ENCODE assay signal across 16 mouse cellular contexts in genomic region chr13:24067553-24067952, GRCm38 (mm10).
DNase-seq lines count a peak whose midpoint lies in the region; ATAC-seq lines count a peak whose summit lies in the region.
"Had no signal": no experiment of that assay in that cellular context is flagged by ENCODE, and none has a peak within 500 bp of the region (broad histone marks: within the 10 kb centered on the region; RNA-seq: fewer than 3 reads in every experiment).

No protein-coding gene starts in this region.

- no peak overlapping the region for H3K9ac ChIP-seq in forebrain, embryonic 15.5 days (replicated peaks)
- no peak overlapping the region for H3K9ac ChIP-seq in forebrain, embryonic 13.5 days
- H3K9ac ChIP-seq in midbrain, embryonic 16.5 days (ENCODE audit: low read depth, low read length) = no peak overlapping the region
- H3K9ac ChIP-seq in midbrain, embryonic 11.5 days (ENCODE audit: low read length) = no peak overlapping the region
- no peak overlapping the region for H3K9ac ChIP-seq in limb, embryonic 12.5 days (replicated peaks)
- H3K9ac ChIP-seq: embryonic facial prominence, embryonic 15.5 days; hindbrain, embryonic 13.5 days had no signal

- H3K4me3 ChIP-seq in forebrain, embryonic 15.5 days = no peak overlapping the region
- no peak overlapping the region for H3K4me3 ChIP-seq in forebrain, embryonic 13.5 days
- no peak overlapping the region for H3K4me3 ChIP-seq in midbrain, embryonic 16.5 days (ENCODE audit: low read depth, low read length)
- no peak overlapping the region for H3K4me3 ChIP-seq in midbrain, embryonic 11.5 days (ENCODE audit: low read depth, low read length)
- no peak overlapping the region for H3K4me3 ChIP-seq in limb, embryonic 12.5 days (replicated peaks)
- H3K4me3 ChIP-seq: embryonic facial prominence, embryonic 15.5 days; heart, adult 2 months; hindbrain, embryonic 13.5 days; left cerebral cortex, adult 2 months had no signal

- no peaks in the 10 kb centered on the region for H3K27me3 ChIP-seq in forebrain, embryonic 15.5 days
- no peaks in the 10 kb centered on the region for H3K27me3 ChIP-seq in forebrain, embryonic 13.5 days
- H3K27me3 ChIP-seq in midbrain, embryonic 16.5 days (ENCODE audit: control insufficient read depth, insufficient read depth, low read depth, low read length) = no peaks in the 10 kb centered on the region
- no peaks in the 10 kb centered on the region for H3K27me3 ChIP-seq in midbrain, embryonic 11.5 days (ENCODE audit: control insufficient read depth, insufficient read depth, low read length)
- H3K27me3 ChIP-seq in limb, embryonic 12.5 days = no peaks in the 10 kb centered on the region
- H3K27me3 ChIP-seq: CH12.LX; embryonic facial prominence, embryonic 15.5 days; hindbrain, embryonic 13.5 days had no signal

- H3K27ac ChIP-seq in forebrain, embryonic 15.5 days (replicated peaks) = no peak overlapping the region
- no peak overlapping the region for H3K27ac ChIP-seq in forebrain, embryonic 13.5 days
- H3K27ac ChIP-seq in midbrain, embryonic 16.5 days (ENCODE audit: low read length) = no peak overlapping the region
- H3K27ac ChIP-seq in midbrain, embryonic 11.5 days (ENCODE audit: low read depth, low read length) = no peak overlapping the region
- H3K27ac ChIP-seq in limb, embryonic 12.5 days = peak overlapping the region; percentile 31
- H3K27ac ChIP-seq: embryonic facial prominence, embryonic 15.5 days; heart, adult 2 months; hindbrain, embryonic 13.5 days; left cerebral cortex, adult 2 months had no signal

- ATAC-seq in forebrain, embryonic 15.5 days (replicated peaks) = 0 out of 2 replicates have a peak, but pooled peaks have one; percentile 23
- no peak for ATAC-seq in forebrain, embryonic 13.5 days
- 0 out of 2 replicates have a peak, but pooled peaks have one; percentile 44 for ATAC-seq in midbrain, embryonic 16.5 days
- no peak for ATAC-seq in midbrain, embryonic 11.5 days (ENCODE audit: low FRiP score)
- peak; percentile 93 for ATAC-seq in limb, embryonic 12.5 days (ENCODE audit: insufficient number of reproducible peaks, insufficient read depth, low FRiP score, low TSS enrichment, low read depth)
- ATAC-seq: intestine, embryonic 16.5 days had no signal

- intact Hi-C loops in heart, postnatal 36 days (cut with DNase I) = no loop called here

- H3K36me3 ChIP-seq in forebrain, embryonic 15.5 days = peaks cover 8% of the 10 kb centered on the region; the same call in 1 of the 2 replicates
- H3K36me3 ChIP-seq in forebrain, embryonic 13.5 days (ENCODE audit: poor library complexity, severe bottlenecking) = 0 out of 2 replicates have a peak, but pooled peaks cover 3% of the 10 kb centered on the region
- H3K36me3 ChIP-seq in midbrain, embryonic 16.5 days (ENCODE audit: control insufficient read depth, insufficient read depth, low read length) = 0 out of 2 replicates have a peak, but pooled peaks cover 2% of the 10 kb centered on the region
- H3K36me3 ChIP-seq in midbrain, embryonic 11.5 days (ENCODE audit: control insufficient read depth, insufficient read depth, low read length) = no peaks in the 10 kb centered on the region
- peaks cover 28% of the 10 kb centered on the region for H3K36me3 ChIP-seq in limb, embryonic 12.5 days

- H3K9me3 ChIP-seq in forebrain, embryonic 15.5 days = no peaks in the 10 kb centered on the region
- no peaks in the 10 kb centered on the region for H3K9me3 ChIP-seq in forebrain, embryonic 13.5 days (replicated peaks)
- H3K9me3 ChIP-seq in midbrain, embryonic 16.5 days (replicated peaks; ENCODE audit: control insufficient read depth, low read length, poor library complexity, severe bottlenecking) = no peaks in the 10 kb centered on the region
- no peaks in the 10 kb centered on the region for H3K9me3 ChIP-seq in midbrain, embryonic 11.5 days (ENCODE audit: control insufficient read depth, low read length)
- no peaks in the 10 kb centered on the region for H3K9me3 ChIP-seq in limb, embryonic 12.5 days
- H3K9me3 ChIP-seq: embryonic facial prominence, embryonic 15.5 days; hindbrain, embryonic 13.5 days had no signal

- H3K4me2 ChIP-seq in forebrain, embryonic 15.5 days (replicated peaks) = no peak overlapping the region
- no peak overlapping the region for H3K4me2 ChIP-seq in forebrain, embryonic 13.5 days
- no peak overlapping the region for H3K4me2 ChIP-seq in midbrain, embryonic 16.5 days (ENCODE audit: low read length)
- no peak overlapping the region for H3K4me2 ChIP-seq in midbrain, embryonic 11.5 days
- H3K4me2 ChIP-seq in limb, embryonic 12.5 days = no peak overlapping the region
- H3K4me2 ChIP-seq: embryonic facial prominence, embryonic 15.5 days; hindbrain, embryonic 13.5 days had no signal

- 87% methylated on average over 8 of the region's 8 CpGs for WGBS in forebrain, embryonic 15.5 days
- 88% methylated on average over 8 of the region's 8 CpGs for WGBS in forebrain, embryonic 13.5 days
- 76% methylated on average over 8 of the region's 8 CpGs for WGBS in midbrain, embryonic 16.5 days
- WGBS in midbrain, embryonic 11.5 days = 91% methylated on average over 8 of the region's 8 CpGs
- WGBS in limb, embryonic 12.5 days = 37% methylated on average over 8 of the region's 8 CpGs

- peaks cover 4% of the 10 kb centered on the region for H3K4me1 ChIP-seq in forebrain, embryonic 15.5 days
- H3K4me1 ChIP-seq in forebrain, embryonic 13.5 days = peaks cover 4% of the 10 kb centered on the region; the same call in 1 of the 2 replicates
- H3K4me1 ChIP-seq in midbrain, embryonic 16.5 days (ENCODE audit: control insufficient read depth, insufficient read depth, low read length) = peaks cover 4% of the 10 kb centered on the region; the same call in 1 of the 2 replicates
- no peaks in the 10 kb centered on the region for H3K4me1 ChIP-seq in midbrain, embryonic 11.5 days (ENCODE audit: control insufficient read depth, insufficient read depth, low read length)
- peaks cover 11% of the 10 kb centered on the region for H3K4me1 ChIP-seq in limb, embryonic 12.5 days (replicated peaks)

- DNase-seq in midbrain, embryonic 11.5 days (ENCODE audit: low spot score, missing footprints) = no peak
- DNase-seq in natural killer cell, adult 2 months (ENCODE audit: low spot score in 2 of 2) = no peak
- no peak for DNase-seq in heart, postnatal 36 days
- DNase-seq: cerebellum, postnatal 10 days; gastrocnemius, postnatal 14 days; heart, adult 2 months; lung, adult 18-20 months had no signal

Comparison
In these comparisons a context has a peak if more than half of its experiments do, and no peak if none do; other contexts are left out.
1. ATAC-seq: peak in forebrain, embryonic 15.5 days (single experiment), midbrain, embryonic 16.5 days (single experiment) and limb, embryonic 12.5 days (single experiment); none in forebrain, embryonic 13.5 days (single experiment) and midbrain, embryonic 11.5 days (single experiment).